10 mouse cellular contexts compared by ENCODE assay signal in genomic region chr14:121107707-121108285, GRCm38 (mm10).
DNase-seq lines count a peak whose midpoint lies in the region; ATAC-seq and TF ChIP-seq lines count a peak whose summit lies in the region.
"Had no signal": no experiment of that assay in that cellular context is flagged by ENCODE, and none has a peak within 500 bp of the region (broad histone marks: within the 10 kb centered on the region; RNA-seq: fewer than 3 reads in every experiment).

No protein-coding gene starts in this region.

- intact Hi-C loops in heart, postnatal 25 days (cut with DNase I): loop anchor here (5.0 kb wide), 1 partner anchor 35 kb away; no protein-coding TSS in a partner anchor
- intact Hi-C loops in left cerebral cortex, adult 2 months (cut with DNase I): loop anchor here (5.0 kb wide), 1 partner anchor 70 kb away; the partner anchor contains the start of gene Farp1
- intact Hi-C loops in left cerebral cortex, postnatal 25 days (cut with DNase I): loop anchor here (2.0 kb wide), 1 partner anchor 71 kb away; no protein-coding TSS in a partner anchor

- H3K27ac ChIP-seq in left cerebral cortex, adult 2 months: peak overlapping the region; percentile 66
- H3K27ac ChIP-seq in heart, embryonic 16.5 days (ENCODE audit: low read length): peak overlapping the region; percentile 76
- peak overlapping the region; percentile 92 for H3K27ac ChIP-seq in olfactory bulb, adult 2 months (ENCODE audit: insufficient read depth, low read depth, low read length)
- H3K27ac ChIP-seq: neural tube, embryonic 12.5 days had no signal

- peak; percentile 60 for DNase-seq in heart, adult 11 months
- DNase-seq in heart, postnatal 25 days (ENCODE audit: low spot score): no peak
- DNase-seq in left cerebral cortex, adult 2 months (ENCODE audit: extremely low spot score in 1 of 2, low spot score in 2 of 2): no peak
- DNase-seq in left cerebral cortex, postnatal 25 days (ENCODE audit: low spot score in 2 of 2): no peak
- no peak for DNase-seq in gastrocnemius, adult 8-10 months (ENCODE audit: low spot score in 2 of 2)
- no peak for DNase-seq in cerebellum, adult 11 months
- DNase-seq: lung, adult 2 months had no signal

- H3K4me1 ChIP-seq in heart, embryonic 16.5 days (ENCODE audit: control insufficient read depth, insufficient read depth, low read length): peaks cover 42% of the 10 kb centered on the region
- peaks cover 49% of the 10 kb centered on the region for H3K4me1 ChIP-seq in olfactory bulb, adult 2 months (ENCODE audit: control insufficient read depth, insufficient read depth, low read length)

- H3K27me3 ChIP-seq in heart, embryonic 16.5 days (ENCODE audit: control insufficient read depth, insufficient read depth, low read length): no peaks in the 10 kb centered on the region
- H3K27me3 ChIP-seq: neural tube, embryonic 12.5 days had no signal

- no peak for ATAC-seq in heart, embryonic 16.5 days (replicated peaks; ENCODE audit: extremely low read depth, insufficient read depth, low FRiP score)

- TF ChIP-seq POLR2A in olfactory bulb, adult 2 months (IDR thresholded peaks at IDR 0.05; ENCODE audit: insufficient read depth, low read depth, low read length): no peak

- H3K9me3 ChIP-seq in heart, embryonic 16.5 days (replicated peaks; ENCODE audit: control insufficient read depth, low read length): no peaks in the 10 kb centered on the region
- H3K9me3 ChIP-seq: neural tube, embryonic 12.5 days had no signal

- H3K4me3 ChIP-seq in left cerebral cortex, adult 2 months: no peak overlapping the region
- no peak overlapping the region for H3K4me3 ChIP-seq in heart, embryonic 16.5 days (ENCODE audit: low read length)
- H3K4me3 ChIP-seq in olfactory bulb, adult 2 months (ENCODE audit: insufficient read depth, low read depth, low read length): no peak overlapping the region
- H3K4me3 ChIP-seq: neural tube, embryonic 12.5 days had no signal

- no peak overlapping the region for H3K4me2 ChIP-seq in heart, embryonic 16.5 days (ENCODE audit: low read depth, low read length)
- H3K4me2 ChIP-seq: neural tube, embryonic 12.5 days had no signal

- TF ChIP-seq CTCF in left cerebral cortex, adult 2 months (IDR thresholded peaks at IDR 0.05): no peak
- no peak for TF ChIP-seq CTCF in olfactory bulb, adult 2 months (IDR thresholded peaks at IDR 0.05; ENCODE audit: insufficient read depth, low read depth, low read length)

- no peaks in the 10 kb centered on the region; the same call in 1 of the 2 replicates for H3K36me3 ChIP-seq in heart, embryonic 16.5 days (ENCODE audit: control insufficient read depth, insufficient read depth)

- WGBS in heart, embryonic 16.5 days: 82% methylated on average over 10 of the region's 10 CpGs
- WGBS in olfactory bulb, adult 2 months: 71% methylated on average over 10 of the region's 10 CpGs

- H3K9ac ChIP-seq in heart, embryonic 16.5 days (ENCODE audit: low read length): 0 out of 2 replicates have a peak overlapping the region, but pooled peaks have one; percentile 3
- H3K9ac ChIP-seq: neural tube, embryonic 12.5 days had no signal
